Mouse (Mus musculus) forebrain, postnatal 0 days (tissue): ENCODE data around the gene Gbp9. TPM values are rescaled to one million over a fixed set of nuclear protein-coding genes. Genes with fewer than 3 reads are reported as not detected.
"Not testable (repeated sequence)": the region's sequence is repeated elsewhere in the genome, so short reads cannot be mapped to it uniquely, and the experiment has no call there.

ENCODE experiments used
- ATAC-seq: fragments of 200-750 bp; cut with Nextera tagmentation; 2 replicates; pipeline ENCODE4 v1.8.0; 2017; ENCODE audit warnings: mild to moderate bottlenecking, moderate library complexity
- DNase-seq: peaks from one replicate; pipeline ENCODE4 v3.0.0-alpha.2; 2015
- H3K27ac ChIP-seq: fragments of 300-500 bp; sonication (generic); 2 replicates; pipeline ENCODE4 v1.5.1; 2014; ENCODE audit warnings: low read depth, mild to moderate bottlenecking, antibody characterized with exemption, low read length, moderate library complexity, mixed read lengths
- H3K27me3 ChIP-seq: fragments of 300-500 bp; sonication (generic); 2 replicates; pipeline ENCODE4 v1.6.1; 2014; ENCODE audit warnings: mild to moderate bottlenecking, low read length, mixed read lengths; ENCODE audit not compliant: insufficient read depth
- H3K36me3 ChIP-seq: fragments of 300-500 bp; sonication (generic); 2 replicates; pipeline ENCODE4 v1.6.1; 2014; ENCODE audit warnings: mild to moderate bottlenecking, moderate library complexity; ENCODE audit not compliant: insufficient read depth
- H3K4me1 ChIP-seq: fragments of 300-500 bp; sonication (generic); 2 replicates; pipeline ENCODE4 v1.6.1; 2014; ENCODE audit warnings: antibody characterized with exemption; ENCODE audit not compliant: insufficient read depth
- H3K4me2 ChIP-seq: fragments of 300-500 bp; sonication (generic); 2 replicates; pipeline ENCODE4 v1.6.1; 2014; ENCODE audit warnings: low read depth, mild to moderate bottlenecking, moderate library complexity
- H3K4me3 ChIP-seq: fragments of 300-500 bp; sonication (generic); 2 replicates; pipeline ENCODE4 v1.5.1; 2014; ENCODE audit warnings: low read depth, low read length, mixed read lengths
- H3K9ac ChIP-seq: fragments of 300-500 bp; sonication (generic); 2 replicates; pipeline ENCODE4 v1.6.1; 2014; ENCODE audit warnings: mild to moderate bottlenecking
- H3K9me3 ChIP-seq: fragments of 300-500 bp; sonication (generic); 2 replicates; pipeline ENCODE4 v1.6.1; 2016; ENCODE audit warnings: low read length
- CTCF ChIP-seq: sonication (generic); IDR thresholded peaks from 2 replicates; pipeline ENCODE4 v1.5.1; 2016; ENCODE audit warnings: antibody characterized with exemption, control low read depth, low read depth
- WGBS: fragments of 180-500 bp; shearing (Covaris S2); extraction: QIAGEN DNeasy Blood & Tissue Kit; methylation state at CpG from one replicate; pipeline ENCODE4 v1.1.7; 2014; 5-methylcytosine and 5-hydroxymethylcytosine counted together
- polyA plus RNA-seq: library from polyadenylated mRNA; unstranded; fragments of >200 nt; fragmentation: Nextera tagmentation; extraction: Ambion mirVana; gene quantifications from 2 replicates; pipeline ENCODE4 v1.2.1, GENCODE M21; 2015
- total RNA-seq: library from RNA; depleted of rRNA; stranded (reverse); fragments of >200 nt; gene quantifications from 2 replicates; pipeline ENCODE4 v1.2.3, GENCODE M21; 2014

The Gbp9 gene
- total and polyA plus RNA-seq, 2 experiments from 2014 or later, result 1.1 to 2.6 TPM

GRCm38 (mm10) chr5:105138906-105139305, 433 bp downstream of the Gbp9 start:
- H3K4me2 ChIP-seq, result no peak overlapping the region
- H3K27me3 ChIP-seq, result no peaks in the 10 kb centered on the region
- no peaks in the 10 kb centered on the region for H3K9me3 ChIP-seq
- H3K27ac ChIP-seq, result no peak overlapping the region
- H3K4me3 ChIP-seq, result no peak overlapping the region
- H3K36me3 ChIP-seq, result no peaks in the 10 kb centered on the region
- no peak for TF ChIP-seq CTCF
- WGBS, result 94% methylated on average over 1 of the region's 1 CpGs
- no peaks in the 10 kb centered on the region for H3K4me1 ChIP-seq
- DNase-seq (no peak), ATAC-seq (no peak)
- no peak overlapping the region for H3K9ac ChIP-seq

DNA sequence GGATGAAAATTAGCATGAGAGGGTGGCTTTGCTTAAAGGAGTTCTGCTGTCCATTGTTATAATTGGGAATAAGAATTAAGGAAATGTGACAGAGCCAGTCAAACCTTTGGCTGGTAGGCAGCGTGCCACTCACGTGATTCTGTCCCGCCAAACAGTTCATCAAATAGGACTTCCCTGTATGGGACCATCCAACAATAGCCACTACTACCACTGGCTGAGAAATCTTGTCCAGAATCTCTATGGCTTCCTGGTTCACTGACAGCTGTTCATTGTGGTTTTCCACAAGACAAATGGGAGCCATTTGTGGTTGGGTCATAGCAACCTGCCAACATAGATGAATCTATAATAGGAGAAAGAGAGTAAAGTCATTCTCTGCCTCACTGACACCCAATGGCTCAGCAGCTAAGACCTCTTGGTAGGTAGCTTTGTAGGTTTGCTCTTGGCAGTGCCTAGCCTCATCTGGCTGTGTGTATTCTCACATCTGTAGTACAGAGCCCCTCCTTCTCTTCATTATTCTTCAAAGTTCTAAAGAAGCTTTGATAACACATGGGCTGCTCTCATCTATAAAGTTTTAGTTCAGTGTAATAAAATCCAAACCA, 2.5 kb downstream of the Gbp9 start:
- not testable (repeated sequence) for H3K27ac ChIP-seq, H3K4me2 ChIP-seq, H3K36me3 ChIP-seq, H3K4me3 ChIP-seq, H3K9me3 ChIP-seq, H3K27me3 ChIP-seq, H3K9ac ChIP-seq, H3K4me1 ChIP-seq, ATAC-seq, DNase-seq
- 50% methylated on average over 3 of the region's 3 CpGs for WGBS

GRCm38 (mm10) chr5:105121731-105122130, 17.6 kb downstream of the Gbp9 start:
- H3K9ac ChIP-seq, H3K27ac ChIP-seq, H3K4me2 ChIP-seq, DNase-seq, H3K4me1 ChIP-seq, H3K27me3 ChIP-seq, H3K9me3 ChIP-seq, H3K36me3 ChIP-seq, ATAC-seq, H3K4me3 ChIP-seq: not testable (repeated sequence)
- WGBS, result 76% methylated on average over 6 of the region's 6 CpGs

DNA sequence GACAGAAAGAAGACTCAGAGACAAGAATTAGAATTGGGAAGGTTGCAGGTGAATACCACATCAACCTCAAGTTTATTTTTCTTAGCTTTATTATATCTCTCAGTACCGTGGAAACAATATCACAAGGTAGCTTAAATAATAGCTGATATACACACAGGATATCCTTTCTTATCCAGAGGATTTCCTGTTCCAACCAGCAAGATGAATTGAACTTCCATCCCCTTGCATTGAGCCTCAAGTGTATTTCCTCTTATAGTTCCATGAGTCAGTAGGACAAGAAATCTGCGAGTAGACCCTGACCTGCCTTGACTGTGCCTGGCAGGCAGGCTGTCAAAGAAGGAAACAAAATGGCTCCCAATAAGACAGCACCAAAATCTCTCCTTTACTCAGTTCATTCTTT, 23.6 kb downstream of the Gbp9 start:
- Histone ChIP-seq H3K9ac (no peak overlapping the region), H3K9me3 (no peaks in the 10 kb centered on the region), H3K27me3 (no peaks in the 10 kb centered on the region), H3K4me2 (no peak overlapping the region), H3K36me3 (no peaks in the 10 kb centered on the region), H3K4me3 (no peak overlapping the region), H3K27ac (no peak overlapping the region), H3K4me1 (no peaks in the 10 kb centered on the region)
- 90% methylated on average over 2 of the region's 2 CpGs for WGBS
- no peak for TF ChIP-seq CTCF
- no peak for DNase-seq
- no peak for ATAC-seq

DNA sequence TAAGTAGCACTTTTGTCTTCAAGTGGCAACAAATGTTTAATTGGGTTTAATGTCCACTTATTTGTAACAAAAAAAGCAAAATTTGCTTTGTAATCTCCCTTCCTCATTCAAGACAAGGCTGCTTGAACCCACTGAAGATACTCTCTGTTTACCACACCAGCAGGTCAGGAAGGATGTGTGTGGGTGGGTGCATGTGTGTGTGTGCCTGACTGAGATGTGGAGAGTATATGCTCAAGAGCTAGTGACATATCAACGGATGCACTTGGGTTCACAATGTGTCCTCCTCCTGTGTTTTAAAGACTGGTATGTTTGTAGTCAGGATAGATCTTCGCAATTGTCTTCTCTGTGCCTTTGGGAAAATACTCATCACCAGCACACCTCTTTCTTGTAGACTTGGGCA, 24.6 kb downstream of the Gbp9 start:
- Histone ChIP-seq H3K4me3 (no peak overlapping the region), H3K9ac (no peak overlapping the region), H3K36me3 (no peaks in the 10 kb centered on the region), H3K27ac (no peak overlapping the region), H3K4me1 (no peaks in the 10 kb centered on the region), H3K4me2 (no peak overlapping the region), H3K9me3 (no peaks in the 10 kb centered on the region), H3K27me3 (no peaks in the 10 kb centered on the region)
- ATAC-seq (no peak), DNase-seq (no peak)
- whole genome bisulfite sequencing, result 91% methylated on average over 2 of the region's 2 CpGs
- TF ChIP-seq CTCF, result no peak

- Histone ChIP-seq H3K9me3 (no peaks in the 10 kb centered on the region), H3K4me3 (no peak overlapping the region), H3K4me1 (no peaks in the 10 kb centered on the region), H3K36me3 (no peaks in the 10 kb centered on the region), H3K9ac (no peak overlapping the region), H3K27ac (no peak overlapping the region), H3K4me2 (no peak overlapping the region), H3K27me3 (no peaks in the 10 kb centered on the region)
- WGBS, result 90% methylated on average over 5 of the region's 5 CpGs
- DNase-seq (no peak), ATAC-seq (no peak)
- no peak for TF ChIP-seq CTCF
Observed at GRCm38 (mm10) chr5:105113656-105114055, 25.7 kb downstream of the Gbp9 start.

GRCm38 (mm10) chr5:105110271-105110852, 29.0 kb downstream of the Gbp9 start:
- H3K27me3 ChIP-seq, H3K4me1 ChIP-seq, H3K9ac ChIP-seq, H3K4me3 ChIP-seq, ATAC-seq, H3K4me2 ChIP-seq, H3K36me3 ChIP-seq, H3K9me3 ChIP-seq, H3K27ac ChIP-seq: not testable (repeated sequence)
- peak; percentile 0 for DNase-seq
- 13% methylated on average over 4 of the region's 4 CpGs for WGBS

GRCm38 (mm10) chr5:105109775-105110174, 29.6 kb downstream of the Gbp9 start:
- H3K4me2 ChIP-seq, H3K4me1 ChIP-seq, ATAC-seq, DNase-seq, H3K9me3 ChIP-seq, H3K27ac ChIP-seq, H3K27me3 ChIP-seq, H3K4me3 ChIP-seq, H3K9ac ChIP-seq, H3K36me3 ChIP-seq: not testable (repeated sequence)
- 29% methylated on average over 1 of the region's 1 CpGs for WGBS

DNA sequence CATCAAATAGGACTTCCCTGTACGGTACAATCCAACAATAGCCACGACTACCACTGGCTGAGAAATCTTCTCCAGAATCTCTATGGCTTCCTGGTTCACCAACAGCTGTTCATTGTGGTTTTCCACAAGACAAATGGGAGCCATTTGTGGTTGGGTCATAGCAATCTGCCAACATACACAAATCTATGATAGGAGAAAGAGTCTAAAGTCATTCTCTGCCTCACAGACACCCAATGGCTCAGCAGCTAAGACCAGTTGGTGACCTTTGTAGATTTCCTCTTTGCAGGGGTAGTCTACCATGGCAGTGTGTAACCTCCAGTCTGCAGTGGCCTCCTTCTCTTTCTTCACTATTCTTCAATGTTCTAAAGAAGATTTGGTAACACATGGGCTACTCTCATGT, 33.6 kb downstream of the Gbp9 start:
- not testable (repeated sequence) for H3K27me3 ChIP-seq, H3K36me3 ChIP-seq, H3K4me2 ChIP-seq, H3K27ac ChIP-seq, DNase-seq, H3K4me1 ChIP-seq, ATAC-seq, H3K9me3 ChIP-seq, H3K9ac ChIP-seq, H3K4me3 ChIP-seq
- WGBS, result 93% methylated on average over 2 of the region's 2 CpGs
